14 mouse cellular contexts compared by ENCODE assay signal in genomic region chr2:50813568-50814461, GRCm38 (mm10).
DNase-seq lines count a peak whose midpoint lies in the region; ATAC-seq and TF ChIP-seq lines count a peak whose summit lies in the region.
"Had no signal": no experiment of that assay in that cellular context is flagged by ENCODE, and none has a peak within 500 bp of the region (broad histone marks: within the 10 kb centered on the region; RNA-seq: fewer than 3 reads in every experiment).

No protein-coding gene starts in this region.

- WGBS in lung, embryonic 14.5 days = 57% methylated on average over 9 of the region's 9 CpGs
- WGBS in lung, adult 2 months = 56% methylated on average over 9 of the region's 9 CpGs
- WGBS in hindbrain, embryonic 10.5 days = 86% methylated on average over 9 of the region's 9 CpGs

- H3K36me3 ChIP-seq in lung, embryonic 14.5 days (ENCODE audit: insufficient read depth) = no peaks in the 10 kb centered on the region
- H3K36me3 ChIP-seq in hindbrain, embryonic 10.5 days = no peaks in the 10 kb centered on the region
- H3K36me3 ChIP-seq: G1E; limb, embryonic 12.5 days had no signal

- H3K9me3 ChIP-seq in lung, embryonic 14.5 days (ENCODE audit: low read depth, low read length) = no peaks in the 10 kb centered on the region
- no peaks in the 10 kb centered on the region for H3K9me3 ChIP-seq in hindbrain, embryonic 10.5 days
- H3K9me3 ChIP-seq: limb, embryonic 12.5 days had no signal

- no peak overlapping the region for H3K9ac ChIP-seq in lung, embryonic 14.5 days
- H3K9ac ChIP-seq: limb, embryonic 12.5 days had no signal

- no peak for ATAC-seq in lung, embryonic 14.5 days (ENCODE audit: insufficient read depth)
- ATAC-seq in CD4-positive, CD25-positive, alpha-beta regulatory T cell, adult 4 months = peak; percentile 93
- ATAC-seq in hematopoietic stem cell, adult 5-6 weeks (replicated peaks in 1 of 2; ENCODE audit: insufficient read depth in 1 of 2, low FRiP score in 2 of 2, low TSS enrichment in 1 of 2, low read depth in 1 of 2, poor library complexity in 2 of 2, severe bottlenecking in 2 of 2) = peak; percentile 68 to 69
- peak; percentile 66 for ATAC-seq in megakaryocyte, adult 5-6 weeks (ENCODE audit: poor library complexity, severe bottlenecking)

- no peak overlapping the region for H3K4me2 ChIP-seq in lung, embryonic 14.5 days
- H3K4me2 ChIP-seq: limb, embryonic 12.5 days had no signal

- H3K27ac ChIP-seq in lung, embryonic 14.5 days (ENCODE audit: low read depth) = no peak overlapping the region
- no peak overlapping the region for H3K27ac ChIP-seq in hindbrain, embryonic 10.5 days
- H3K27ac ChIP-seq: limb, embryonic 12.5 days had no signal

- intact Hi-C loops in gastrocnemius, postnatal 36 days (cut with DNase I) = no loop called here

- DNase-seq in lung, embryonic 14.5 days = peak; percentile 53
- no peak for DNase-seq in lung, adult 2 months
- no peak for DNase-seq in hindbrain, embryonic 10.5 days (ENCODE audit: low spot score)
- no peak for DNase-seq in adrenal gland, postnatal 36 days
- DNase-seq in gastrocnemius, postnatal 36 days = no peak
- DNase-seq: adrenal gland, postnatal 25 days; cerebellum, postnatal 10 days; kidney, postnatal 10 days; right cerebral cortex, adult 18-20 months had no signal

- no peaks in the 10 kb centered on the region for H3K4me1 ChIP-seq in lung, embryonic 14.5 days (ENCODE audit: insufficient read depth)
- H3K4me1 ChIP-seq in lung, adult 2 months (ENCODE audit: control insufficient read depth, insufficient read depth, low read length) = peaks cover 2% of the 10 kb centered on the region; the same call in 1 of the 2 replicates
- peaks cover 41% of the 10 kb centered on the region for H3K4me1 ChIP-seq in hindbrain, embryonic 10.5 days (replicated peaks)

- no peak overlapping the region for H3K4me3 ChIP-seq in lung, embryonic 14.5 days (ENCODE audit: low read depth, low read length)
- no peak overlapping the region for H3K4me3 ChIP-seq in lung, adult 2 months (replicated peaks; ENCODE audit: extremely low read depth, low read depth, low read length)
- no peak overlapping the region for H3K4me3 ChIP-seq in hindbrain, embryonic 10.5 days
- H3K4me3 ChIP-seq: limb, embryonic 12.5 days had no signal

- no peaks in the 10 kb centered on the region for H3K27me3 ChIP-seq in lung, embryonic 14.5 days (ENCODE audit: insufficient read depth, low read length)
- 0 out of 2 replicates have a peak, but pooled peaks cover 3% of the 10 kb centered on the region for H3K27me3 ChIP-seq in hindbrain, embryonic 10.5 days (ENCODE audit: insufficient read depth, poor library complexity, severe bottlenecking)
- H3K27me3 ChIP-seq: limb, embryonic 12.5 days had no signal

- no peak; the same call in 1 of the 2 replicates for TF ChIP-seq CTCF in lung, embryonic 14.5 days (IDR thresholded peaks at IDR 0.05; ENCODE audit: low read depth)
- TF ChIP-seq CTCF in lung, adult 2 months (IDR thresholded peaks at IDR 0.05; ENCODE audit: insufficient read depth, low read length) = no peak

- TF ChIP-seq POLR2A in lung, adult 2 months (IDR thresholded peaks at IDR 0.05; ENCODE audit: borderline replicate concordance, extremely low read depth, low read depth, low read length) = no peak
